Mouse (Mus musculus): ENCODE data around the gene Dach1. TPM values are rescaled to one million over a fixed set of nuclear protein-coding genes. Genes with fewer than 3 reads are reported as not detected.

The Dach1 gene
- polyA plus RNA-seq, 1 experiment from 2014 or later: 0.18 TPM

DNA sequence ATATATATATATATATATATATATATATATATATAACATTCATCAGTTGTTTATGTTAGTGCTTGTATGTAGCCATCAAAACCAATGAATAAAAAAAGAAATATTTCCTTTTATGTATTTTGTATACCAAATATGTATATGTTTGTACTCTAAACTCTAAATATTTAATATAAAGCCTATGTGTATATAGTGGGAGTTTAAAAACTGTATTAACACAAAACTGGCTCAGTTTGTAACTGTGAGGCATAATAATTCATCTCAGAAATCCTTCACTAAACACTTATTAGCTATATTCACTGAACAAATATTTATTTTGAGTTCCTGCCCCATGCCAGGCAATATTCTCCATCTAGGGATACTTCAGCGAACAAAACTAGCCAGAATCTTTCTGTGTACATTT, 155.5 kb downstream of the Dach1 start:
- no peaks in the 10 kb centered on the region for H3K9me3 ChIP-seq (replicated peaks)
- H3K4me2 ChIP-seq: no peak overlapping the region
- no peak for DNase-seq

GRCm38 (mm10) chr14:98008501-98008900, 161.1 kb downstream of the Dach1 start:
- DNase-seq: no peak
- no peak overlapping the region for H3K9ac ChIP-seq
- no peaks in the 10 kb centered on the region for H3K9me3 ChIP-seq (replicated peaks)
- H3K27ac ChIP-seq: no peak overlapping the region
- H3K27me3 ChIP-seq: no peaks in the 10 kb centered on the region
- no peaks in the 10 kb centered on the region for H3K4me1 ChIP-seq (replicated peaks)
- ATAC-seq (ENCODE audit: low read depth): no peak
- no peak overlapping the region for H3K4me3 ChIP-seq (replicated peaks)
- 79% methylated on average over 6 of the region's 6 CpGs for WGBS (ENCODE audit: insufficient replicate concordance)
- no peaks in the 10 kb centered on the region for H3K36me3 ChIP-seq
- H3K4me2 ChIP-seq: no peak overlapping the region

More for the DNA sequence above, 155.5 kb downstream of the Dach1 start:
- no peak for ATAC-seq (ENCODE audit: low read depth)
- Histone ChIP-seq H3K27me3 (no peaks in the 10 kb centered on the region), H3K4me3 (replicated peaks) (no peak overlapping the region), H3K27ac (no peak overlapping the region), H3K4me1 (replicated peaks) (no peaks in the 10 kb centered on the region), H3K9ac (no peak overlapping the region), H3K36me3 (no peaks in the 10 kb centered on the region)
- WGBS (ENCODE audit: insufficient replicate concordance): 66% methylated on average over 1 of the region's 1 CpGs

DNA sequence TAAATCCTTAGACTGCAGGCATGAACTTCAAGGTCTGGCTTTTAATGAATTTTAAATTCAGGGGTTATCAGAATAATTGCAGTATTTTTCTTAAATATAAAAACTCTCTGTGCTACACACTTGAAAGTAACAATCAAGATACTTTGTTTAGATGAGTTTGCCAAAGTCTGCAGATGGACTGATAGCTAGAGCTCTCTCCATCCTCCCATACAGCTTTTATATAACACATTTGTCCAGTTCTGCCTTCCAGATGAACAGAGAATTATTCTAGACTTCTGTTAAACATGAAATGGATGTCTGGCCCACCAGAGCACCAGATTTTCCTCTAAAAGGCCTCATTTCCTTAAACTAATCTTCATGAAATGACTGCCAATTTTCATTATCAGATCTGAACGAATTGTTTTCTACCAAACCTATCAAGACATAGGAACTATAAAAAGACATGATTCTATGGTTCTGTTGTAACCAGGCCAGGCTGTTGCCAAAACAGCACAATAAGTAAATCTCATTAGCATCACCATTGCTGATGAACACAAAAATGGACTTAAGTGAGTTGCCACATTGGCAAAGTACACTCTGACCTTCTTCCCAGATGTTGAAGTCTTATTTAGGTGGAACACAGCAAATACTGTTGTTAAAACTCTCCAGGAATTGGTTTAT, 167.4 kb downstream of the Dach1 start:
- 33% methylated on average over 1 of the region's 1 CpGs for WGBS (ENCODE audit: insufficient replicate concordance)
- Histone ChIP-seq H3K4me1 (replicated peaks) (no peaks in the 10 kb centered on the region), H3K27me3 (no peaks in the 10 kb centered on the region)

DNA sequence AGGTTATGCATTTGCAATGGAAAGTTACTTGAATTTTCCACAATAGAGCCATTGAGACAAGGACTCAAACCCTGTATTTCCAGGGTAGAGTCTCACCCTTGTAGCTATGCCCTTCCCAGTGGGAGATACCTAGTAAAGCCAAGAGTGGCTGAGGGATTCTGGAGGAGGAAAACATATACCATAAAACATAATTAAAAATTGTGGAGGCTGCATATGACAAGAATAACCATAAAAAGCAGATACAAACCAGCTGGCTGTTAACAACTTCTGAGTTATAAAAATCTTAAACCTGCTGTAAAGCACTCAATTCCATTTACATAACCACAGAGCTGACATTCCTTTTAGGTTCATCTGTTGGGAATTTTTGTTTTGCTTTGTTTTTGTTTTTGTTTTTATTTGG, 171.0 kb downstream of the Dach1 start:
- Histone ChIP-seq H3K27me3 (no peaks in the 10 kb centered on the region), H3K9me3 (replicated peaks) (no peaks in the 10 kb centered on the region), H3K4me2 (no peak overlapping the region), H3K36me3 (no peaks in the 10 kb centered on the region), H3K27ac (no peak overlapping the region), H3K4me3 (replicated peaks) (no peak overlapping the region), H3K4me1 (replicated peaks) (no peaks in the 10 kb centered on the region), H3K9ac (no peak overlapping the region)
- DNase-seq (no peak), ATAC-seq (ENCODE audit: low read depth) (no peak)

More for the DNA sequence above, 167.4 kb downstream of the Dach1 start:
- Histone ChIP-seq H3K4me3 (replicated peaks) (no peak overlapping the region), H3K9ac (no peak overlapping the region), H3K36me3 (no peaks in the 10 kb centered on the region), H3K9me3 (replicated peaks) (no peaks in the 10 kb centered on the region), H3K4me2 (no peak overlapping the region), H3K27ac (no peak overlapping the region)
- ATAC-seq (ENCODE audit: low read depth) (no peak), DNase-seq (no peak)

DNA sequence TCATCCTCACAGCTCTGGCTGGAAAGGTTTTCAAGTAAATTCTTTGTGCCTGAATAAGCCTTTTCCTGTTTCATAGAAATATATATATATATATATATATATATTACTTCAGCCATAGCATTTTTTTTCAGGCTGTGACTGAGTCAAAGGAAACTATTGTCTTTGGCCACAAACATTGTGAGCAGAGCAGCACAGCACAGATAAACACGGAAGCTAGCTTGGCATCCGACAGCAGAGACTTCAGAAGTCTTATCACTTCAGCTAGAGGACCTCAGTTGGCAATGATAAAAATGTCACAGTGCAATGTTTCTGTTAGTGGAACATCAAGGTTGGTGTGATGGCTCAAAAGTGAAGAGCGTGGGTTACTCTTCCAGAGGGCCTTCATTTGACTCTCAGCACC, 186.3 kb downstream of the Dach1 start:
- Histone ChIP-seq H3K27ac (no peak overlapping the region), H3K9me3 (replicated peaks) (no peaks in the 10 kb centered on the region), H3K4me3 (replicated peaks) (no peak overlapping the region), H3K9ac (no peak overlapping the region), H3K4me2 (no peak overlapping the region), H3K27me3 (no peaks in the 10 kb centered on the region), H3K36me3 (no peaks in the 10 kb centered on the region), H3K4me1 (replicated peaks) (no peaks in the 10 kb centered on the region)
- no peak for DNase-seq
- no peak for ATAC-seq (ENCODE audit: low read depth)
- 17% methylated on average over 3 of the region's 3 CpGs for WGBS (ENCODE audit: insufficient replicate concordance)

- Histone ChIP-seq H3K4me3 (replicated peaks) (no peak overlapping the region), H3K36me3 (no peaks in the 10 kb centered on the region), H3K4me2 (no peak overlapping the region), H3K9me3 (replicated peaks) (no peaks in the 10 kb centered on the region), H3K27ac (no peak overlapping the region), H3K27me3 (no peaks in the 10 kb centered on the region), H3K4me1 (replicated peaks) (no peaks in the 10 kb centered on the region), H3K9ac (no peak overlapping the region)
- DNase-seq (no peak), ATAC-seq (ENCODE audit: low read depth) (no peak)
- WGBS (ENCODE audit: insufficient replicate concordance): 70% methylated on average over 6 of the region's 6 CpGs
Observed at GRCm38 (mm10) chr14:97982676-97983075, 186.9 kb downstream of the Dach1 start.

DNA sequence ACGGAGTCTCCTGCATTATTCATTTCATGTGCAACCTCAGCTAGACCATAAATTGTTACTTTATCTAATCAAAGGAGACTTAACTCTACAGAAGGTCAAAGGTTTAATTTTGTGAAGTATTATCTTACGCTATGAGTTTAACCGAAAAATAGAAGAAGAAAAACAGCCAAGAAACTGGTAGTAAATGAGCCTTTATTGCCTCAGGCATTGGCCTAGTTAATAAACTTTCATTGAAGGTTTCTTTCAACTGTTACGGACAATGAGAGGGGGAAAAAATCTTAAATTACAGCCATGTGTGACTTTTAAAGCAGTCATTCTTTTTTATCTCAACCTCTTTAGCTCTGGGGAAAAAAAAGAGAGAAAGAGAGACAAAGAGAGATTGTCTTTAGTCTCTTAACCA, 188.7 kb downstream of the Dach1 start:
- no peak for ATAC-seq (ENCODE audit: low read depth)
- Histone ChIP-seq H3K9me3 (replicated peaks) (no peaks in the 10 kb centered on the region), H3K9ac (no peak overlapping the region), H3K4me1 (replicated peaks) (no peaks in the 10 kb centered on the region), H3K4me3 (replicated peaks) (no peak overlapping the region), H3K4me2 (no peak overlapping the region), H3K27me3 (no peaks in the 10 kb centered on the region), H3K36me3 (no peaks in the 10 kb centered on the region), H3K27ac (no peak overlapping the region)
- no peak for DNase-seq
- WGBS (ENCODE audit: insufficient replicate concordance): 72% methylated on average over 4 of the region's 4 CpGs

GRCm38 (mm10) chr14:97976091-97976490, 193.5 kb downstream of the Dach1 start:
- Histone ChIP-seq H3K27ac (no peak overlapping the region), H3K4me2 (no peak overlapping the region), H3K9me3 (replicated peaks) (no peaks in the 10 kb centered on the region), H3K9ac (no peak overlapping the region), H3K4me3 (replicated peaks) (no peak overlapping the region), H3K27me3 (no peaks in the 10 kb centered on the region), H3K36me3 (no peaks in the 10 kb centered on the region), H3K4me1 (replicated peaks) (no peaks in the 10 kb centered on the region)
- DNase-seq (no peak), ATAC-seq (ENCODE audit: low read depth) (no peak)
- WGBS (ENCODE audit: insufficient replicate concordance): 55% methylated on average over 1 of the region's 1 CpGs

DNA sequence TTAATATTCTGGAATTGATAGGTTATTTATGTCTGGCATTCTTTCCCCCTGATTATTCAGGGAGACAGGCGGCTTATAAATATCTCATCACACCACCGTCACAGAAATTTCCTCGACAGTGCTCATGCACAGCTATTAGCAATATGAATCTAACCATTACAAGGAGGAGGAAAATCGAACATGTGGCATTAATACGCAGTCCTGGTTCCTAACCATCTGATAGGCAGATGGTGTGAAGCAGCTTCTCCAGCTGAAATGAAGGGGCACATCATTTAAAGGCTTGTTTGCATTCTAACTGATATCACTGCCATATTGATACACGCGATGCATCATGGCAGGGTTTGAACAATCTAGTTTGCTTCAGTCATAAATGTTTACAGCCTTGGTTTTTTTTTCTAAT, 194.1 kb downstream of the Dach1 start:
- Histone ChIP-seq H3K4me2 (no peak overlapping the region), H3K9ac (no peak overlapping the region), H3K4me1 (replicated peaks) (no peaks in the 10 kb centered on the region), H3K27ac (no peak overlapping the region), H3K36me3 (no peaks in the 10 kb centered on the region), H3K9me3 (replicated peaks) (no peaks in the 10 kb centered on the region), H3K4me3 (replicated peaks) (no peak overlapping the region), H3K27me3 (no peaks in the 10 kb centered on the region)
- DNase-seq (no peak), ATAC-seq (ENCODE audit: low read depth) (no peak)
- 79% methylated on average over 7 of the region's 7 CpGs for WGBS (ENCODE audit: insufficient replicate concordance)

DNA sequence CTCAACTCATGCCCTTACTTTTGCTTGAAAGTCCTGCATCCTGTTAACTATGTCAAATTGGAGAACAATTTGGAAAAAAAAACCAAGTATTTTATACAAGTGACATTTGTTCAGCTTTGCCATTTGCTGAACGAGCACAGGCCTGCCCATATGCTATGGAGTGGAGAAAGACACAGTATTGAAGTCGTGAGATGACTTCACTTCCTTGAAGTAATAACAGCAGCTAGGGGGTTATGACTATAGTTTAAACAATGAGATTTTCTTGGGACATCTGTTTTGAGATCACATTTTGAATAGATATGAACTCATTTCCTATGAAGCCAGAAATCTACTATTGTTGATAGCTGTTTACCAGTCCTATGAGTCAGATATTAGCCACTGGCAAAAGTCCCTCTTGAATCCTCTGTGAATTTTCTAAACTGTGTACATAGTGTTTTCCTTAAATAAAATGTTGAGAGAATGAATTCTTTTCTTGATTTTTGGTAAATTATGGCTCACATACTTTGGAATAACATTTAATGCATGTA, 205.0 kb downstream of the Dach1 start:
- Histone ChIP-seq H3K9me3 (replicated peaks) (no peaks in the 10 kb centered on the region), H3K4me2 (no peak overlapping the region), H3K27me3 (no peaks in the 10 kb centered on the region), H3K9ac (no peak overlapping the region), H3K4me3 (replicated peaks) (no peak overlapping the region), H3K4me1 (replicated peaks) (no peaks in the 10 kb centered on the region), H3K36me3 (no peaks in the 10 kb centered on the region), H3K27ac (no peak overlapping the region)
- DNase-seq (no peak), ATAC-seq (ENCODE audit: low read depth) (no peak)
- 50% methylated on average over 2 of the region's 2 CpGs for WGBS (ENCODE audit: insufficient replicate concordance)

DNA sequence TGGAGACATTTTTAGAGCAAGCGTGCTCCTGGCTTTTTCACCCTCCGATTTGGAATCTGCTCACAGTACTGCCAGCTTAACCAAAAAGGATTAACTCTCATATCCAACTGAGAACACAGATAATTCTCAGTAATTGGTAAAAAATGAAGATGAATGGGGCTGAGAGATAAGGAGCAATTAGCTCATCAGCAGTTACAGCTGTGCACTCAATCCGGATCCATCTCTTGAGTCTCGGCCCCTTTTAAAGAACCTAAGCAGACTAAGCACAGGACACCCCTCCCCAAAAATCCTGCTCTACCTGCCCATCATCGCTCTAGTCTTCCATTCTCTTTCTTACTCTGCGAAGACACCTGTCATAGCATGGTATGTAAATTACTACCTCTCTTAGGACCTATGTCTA, 205.9 kb downstream of the Dach1 start:
- Histone ChIP-seq H3K9me3 (replicated peaks) (no peaks in the 10 kb centered on the region), H3K4me2 (no peak overlapping the region), H3K4me1 (replicated peaks) (no peaks in the 10 kb centered on the region), H3K9ac (no peak overlapping the region), H3K27me3 (no peaks in the 10 kb centered on the region), H3K27ac (no peak overlapping the region), H3K36me3 (no peaks in the 10 kb centered on the region), H3K4me3 (replicated peaks) (no peak overlapping the region)
- 61% methylated on average over 6 of the region's 6 CpGs for WGBS (ENCODE audit: insufficient replicate concordance)
- no peak for ATAC-seq (ENCODE audit: low read depth)
- no peak for DNase-seq

GRCm38 (mm10) chr14:97956356-97956755, 213.2 kb downstream of the Dach1 start:
- Histone ChIP-seq H3K9me3 (replicated peaks) (no peaks in the 10 kb centered on the region), H3K4me3 (replicated peaks) (no peak overlapping the region), H3K27me3 (no peaks in the 10 kb centered on the region), H3K4me1 (replicated peaks) (no peaks in the 10 kb centered on the region), H3K36me3 (no peaks in the 10 kb centered on the region), H3K27ac (no peak overlapping the region), H3K9ac (no peak overlapping the region), H3K4me2 (no peak overlapping the region)
- ATAC-seq (ENCODE audit: low read depth) (no peak), DNase-seq (no peak)
- 66% methylated on average over 1 of the region's 1 CpGs for WGBS (ENCODE audit: insufficient replicate concordance)

Measured in liver, embryonic 13.5 days (tissue).